Mouse (Mus musculus) CH12.LX (cell line): ENCODE results near the gene Neurl1b.

Source experiments
- CHD1 ChIP-seq: IDR thresholded peaks from 2 replicates; pipeline ENCODE4 v1.6.1; 2012; ENCODE audit warnings: low read depth, low read length, improper control_type of control experiment, inconsistent platforms
- CHD2 ChIP-seq: IDR thresholded peaks from 2 replicates; pipeline ENCODE4 v1.6.1; 2011; ENCODE audit warnings: low read length, improper control_type of control experiment
- CTCF ChIP-seq, 2 experiments: IDR thresholded peaks in 1 of 2; conservative IDR thresholded peaks in 1 of 2; 2 replicates each; pipeline ENCODE4 v1.5.1; 2011 to 2012; ENCODE audit warnings: low read depth in 2 of 2, low read length in 2 of 2, improper control_type of control experiment in 1 of 2, inconsistent platforms in 1 of 2, mild to moderate bottlenecking in 1 of 2, moderate library complexity in 1 of 2
- E2F4 ChIP-seq: IDR thresholded peaks from 2 replicates; pipeline ENCODE4 v1.6.1; 2011; ENCODE audit warnings: low read depth, low read length, improper control_type of control experiment; ENCODE audit not compliant: insufficient replicate concordance
- MAFK ChIP-seq: IDR thresholded peaks from 2 replicates; pipeline ENCODE4 v1.6.1; 2011; ENCODE audit warnings: low read length, improper control_type of control experiment; ENCODE audit not compliant: insufficient replicate concordance
- MEF2A ChIP-seq: IDR thresholded peaks from 2 replicates; pipeline ENCODE4 v1.6.1; 2014; ENCODE audit warnings: low read depth, mild to moderate bottlenecking, inconsistent platforms, low read length, improper control_type of control experiment, borderline replicate concordance
- NELFE ChIP-seq: IDR thresholded peaks from 2 replicates; pipeline ENCODE4 v1.6.1; 2011; ENCODE audit warnings: low read depth, low read length, improper control_type of control experiment
- PAX5 ChIP-seq: IDR thresholded peaks from 2 replicates; pipeline ENCODE4 v1.6.1; 2012; ENCODE audit warnings: low read length, inconsistent platforms, mixed read lengths
- POLR2A ChIP-seq: IDR thresholded peaks from 2 replicates; pipeline ENCODE4 v1.6.1; 2011; ENCODE audit warnings: low read depth, mild to moderate bottlenecking, improper control_type of control experiment, low read length
- POLR2AphosphoS2 ChIP-seq: IDR thresholded peaks from 2 replicates; pipeline ENCODE4 v1.6.1; 2011; ENCODE audit warnings: low read depth, low read length, improper control_type of control experiment
- SIN3A ChIP-seq: IDR thresholded peaks from 2 replicates; pipeline ENCODE4 v1.6.1; 2012; ENCODE audit warnings: low read length, improper control_type of control experiment, inconsistent platforms
- ZC3H11A ChIP-seq: IDR thresholded peaks from 2 replicates; pipeline ENCODE4 v1.6.1; 2012; ENCODE audit warnings: low read depth, mild to moderate bottlenecking, inconsistent platforms, low read length, improper control_type of control experiment

GRCm38 (mm10) chr17:26449472-26449871 lies 34.8 kb downstream of the Neurl1b start:
- TF ChIP-seq MAFK (no peak), ZC3H11A (no peak), POLR2A (no peak), PAX5 (no peak), CTCF (conservative IDR thresholded peaks at IDR 0.05 in 1 of 2, IDR thresholded peaks at IDR 0.05 in 1 of 2; ENCODE audit: low read depth in 2 of 2, low read length in 2 of 2) (no peak), CHD1 (no peak), CHD2 (no peak), MEF2A (no peak), POLR2AphosphoS2 (no peak), NELFE (no peak), SIN3A (no peak), E2F4 (no peak)
